Mouse (Mus musculus) liver, adult 2 months (tissue): ENCODE measurements around the gene Gm3543.
"Not testable (repeated sequence)": the region's sequence is repeated elsewhere in the genome, so short reads cannot be mapped to it uniquely, and the experiment has no call there.

Source experiments
- CTCF ChIP-seq: fragments of 200-500 bp; IDR thresholded peaks from 2 replicates; pipeline ENCODE4 v1.5.1; 2011; ENCODE audit warnings: low read depth, low read length, control low read depth
- POLR2A ChIP-seq: fragments of 200-500 bp; IDR thresholded peaks from 2 replicates; pipeline ENCODE4 v1.6.1; 2011; ENCODE audit warnings: low read length, control low read depth; ENCODE audit not compliant: insufficient read depth; ENCODE audit errors: extremely low read depth

- TF ChIP-seq CTCF, POLR2A: not testable (repeated sequence)
These were observed 39.4 kb downstream of the Gm3543 start, which contains the start of gene 1700024B05Rik for GRCm38 (mm10) chr14:41943695-41944094.
